Mouse (Mus musculus) left cerebral cortex, adult 9 months (tissue): Measurements from ENCODE around the gene Wdr46.
A peak's percentile ranks its signal among the peaks of the same experiment; 100 is the strongest.

Experiments used
- DNase-seq, 2 experiments: peaks; one replicate each; pipeline ENCODE4 v3.0.0; 2022; ENCODE audit warnings: low spot score in 2 of 2

Wdr46 gene

DNA sequence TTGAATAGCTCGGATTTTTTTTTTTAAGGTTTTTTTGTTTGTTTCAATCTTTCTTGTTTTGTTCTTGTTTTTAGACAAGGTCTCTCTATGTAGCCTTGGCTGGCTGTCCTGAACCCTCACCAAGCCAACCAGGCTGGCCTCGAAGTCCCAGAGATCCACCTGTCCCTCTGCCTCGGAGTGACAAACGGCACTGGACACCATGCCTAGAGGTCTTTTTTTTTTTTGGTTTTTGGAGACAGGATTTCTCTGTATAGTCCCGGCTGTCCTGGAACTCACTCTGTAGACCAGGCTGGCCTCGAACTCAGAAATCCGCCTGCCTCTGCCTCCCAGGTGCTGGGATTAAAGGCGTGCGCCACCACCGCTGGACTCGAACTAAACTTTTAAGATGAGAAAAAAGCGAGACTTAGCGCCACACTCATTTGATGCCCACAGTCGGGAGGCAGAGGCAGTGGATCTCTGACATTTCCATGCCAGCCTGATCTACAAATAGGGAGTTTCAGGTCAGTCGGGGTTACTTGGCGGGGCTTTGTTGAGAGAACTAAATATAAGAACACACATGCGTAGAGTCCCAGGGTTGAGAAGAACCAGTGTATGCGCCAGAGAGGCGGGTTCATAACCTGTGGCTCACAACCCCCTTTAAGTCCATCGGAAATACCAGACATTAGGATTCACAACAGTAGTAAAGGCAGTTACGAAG is 12.1 kb upstream of the Wdr46 start:
- no peak for DNase-seq

- peak in 1 of 2 experiments; percentile 91 for DNase-seq
Measured at GRCm38 (mm10) chr17:33929371-33930279, 10.8 kb upstream of the Wdr46 start, which contains the start of gene Rgl2. Gene Rgl2, plus strand, starts transcription at chr17:33929543.

- DNase-seq, result peak in 1 of 2 experiments; percentile 77
Measured at GRCm38 (mm10) chr17:33930280-33931158, 9.9 kb upstream of the Wdr46 start.

DNA sequence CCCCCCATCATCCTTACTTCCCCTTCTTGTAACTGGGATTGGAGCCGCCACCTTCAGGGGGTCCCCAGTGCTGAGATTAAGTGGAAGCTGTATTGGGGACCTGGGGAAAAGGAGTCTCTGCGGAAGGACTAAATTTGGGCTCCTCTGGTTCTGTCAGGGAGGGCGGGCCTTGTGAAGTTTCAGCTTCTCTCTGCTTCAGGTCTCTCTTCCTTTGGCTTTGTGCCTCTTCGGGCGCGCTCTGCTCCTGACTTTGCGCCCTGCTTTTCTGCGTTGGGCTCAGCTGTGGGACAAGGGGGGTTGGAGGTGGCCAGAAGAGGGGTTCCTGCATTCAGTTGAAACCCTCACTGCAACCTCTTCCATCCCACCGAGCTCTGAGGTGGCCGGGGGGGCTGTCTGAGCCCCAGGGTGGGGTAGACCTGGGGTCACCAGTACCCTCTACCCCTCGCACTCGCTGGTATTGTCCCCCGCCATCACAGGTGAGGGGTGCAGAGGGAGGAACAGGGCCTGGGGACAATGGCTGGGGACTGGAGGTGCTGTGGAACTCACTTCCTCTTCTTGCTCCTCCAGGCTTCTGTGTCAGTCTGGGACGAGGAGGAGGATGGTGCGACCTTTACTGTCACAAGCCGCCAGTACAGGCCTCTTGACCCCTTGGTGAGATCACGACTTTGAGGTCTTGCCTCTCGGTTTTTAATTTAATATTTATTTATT is 9.1 kb upstream of the Wdr46 start:
- DNase-seq, result no peak

DNA sequence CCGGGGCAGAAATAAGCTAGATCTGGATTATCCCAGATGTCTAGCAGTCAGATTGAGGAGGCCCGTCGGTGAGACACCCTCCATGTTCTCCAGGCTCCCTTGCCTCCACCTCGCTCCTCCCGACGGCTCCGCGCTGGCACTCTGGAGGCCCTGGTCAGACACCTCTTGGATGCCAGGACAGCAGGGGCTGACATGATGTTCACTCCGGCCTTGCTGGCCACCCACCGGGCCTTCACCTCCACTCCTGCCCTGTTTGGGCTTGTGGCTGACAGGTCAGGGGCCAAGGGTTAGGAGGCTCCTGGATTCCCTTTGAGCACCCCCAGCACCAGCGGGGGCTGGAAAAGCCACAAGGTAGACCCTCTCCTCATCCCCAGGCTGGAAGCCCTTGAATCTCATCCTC is 8.5 kb upstream of the Wdr46 start:
- DNase-seq, result no peak

GRCm38 (mm10) chr17:33932448-33932847 is 8.0 kb upstream of the Wdr46 start:
- no peak for DNase-seq

DNA sequence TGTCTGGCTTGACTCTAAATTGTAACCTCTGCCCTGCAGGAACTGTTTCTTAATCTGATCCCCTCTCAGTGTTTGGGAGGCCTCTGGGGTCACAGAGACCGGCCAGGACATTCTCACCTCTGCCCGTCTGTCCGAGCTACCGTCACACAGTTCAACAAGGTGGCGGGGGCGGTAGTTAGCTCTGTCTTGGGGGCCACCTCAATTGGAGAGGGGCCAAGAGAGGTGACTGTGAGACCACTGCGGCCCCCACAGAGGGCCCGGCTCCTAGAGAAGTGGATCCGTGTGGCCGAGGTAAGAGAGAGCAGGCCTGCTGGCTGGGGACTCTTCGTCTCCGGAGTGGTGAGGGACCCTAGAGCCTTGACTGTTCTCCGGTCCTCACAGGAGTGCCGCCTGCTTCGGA is 7.5 kb upstream of the Wdr46 start:
- no peak for DNase-seq

- DNase-seq, result no peak
Measured at GRCm38 (mm10) chr17:33935422-33936055, 4.9 kb upstream of the Wdr46 start.

DNA sequence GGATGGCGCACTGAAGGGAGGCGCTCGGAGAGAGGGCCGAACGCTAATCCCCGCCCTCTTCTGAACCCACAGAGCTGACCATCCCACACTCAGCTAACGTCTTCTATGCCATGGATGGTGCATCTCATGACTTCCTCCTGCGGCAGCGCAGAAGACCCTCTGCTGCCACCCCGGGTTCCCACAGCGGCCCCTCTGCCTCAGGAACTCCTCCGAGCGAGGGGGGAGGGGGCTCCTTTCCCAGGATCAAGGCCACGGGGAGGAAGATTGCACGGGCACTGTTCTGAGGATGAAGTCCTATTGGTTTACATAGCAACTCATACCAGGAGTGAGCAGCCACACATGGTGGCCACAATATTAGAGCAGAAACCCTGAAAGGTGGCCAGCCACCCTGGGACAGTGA is 3.5 kb upstream of the Wdr46 start:
- DNase-seq, result no peak

GRCm38 (mm10) chr17:33938783-33939182 is 1.7 kb upstream of the Wdr46 start:
- no peak for DNase-seq

DNA sequence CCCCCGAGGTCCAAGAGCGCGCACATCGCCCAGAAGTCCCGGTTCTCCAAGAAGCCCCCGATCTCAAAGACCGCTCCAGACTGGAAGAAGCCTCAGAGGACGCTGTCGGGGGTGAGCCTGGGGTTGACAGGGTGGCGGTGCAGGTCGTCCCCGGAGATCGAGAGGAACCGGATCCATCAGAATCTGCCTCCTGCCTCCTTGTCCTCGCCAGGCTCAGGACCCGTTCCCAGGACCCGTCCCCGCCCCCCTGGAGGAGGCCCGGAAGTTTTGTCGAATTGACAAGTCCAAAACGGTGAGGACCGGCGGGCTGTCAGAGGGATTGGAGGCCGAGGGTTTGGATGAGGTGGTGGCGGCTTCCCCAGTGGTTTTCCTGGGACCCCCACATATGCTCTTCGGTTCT is 521 bp downstream of the Wdr46 start:
- no peak for DNase-seq

DNA sequence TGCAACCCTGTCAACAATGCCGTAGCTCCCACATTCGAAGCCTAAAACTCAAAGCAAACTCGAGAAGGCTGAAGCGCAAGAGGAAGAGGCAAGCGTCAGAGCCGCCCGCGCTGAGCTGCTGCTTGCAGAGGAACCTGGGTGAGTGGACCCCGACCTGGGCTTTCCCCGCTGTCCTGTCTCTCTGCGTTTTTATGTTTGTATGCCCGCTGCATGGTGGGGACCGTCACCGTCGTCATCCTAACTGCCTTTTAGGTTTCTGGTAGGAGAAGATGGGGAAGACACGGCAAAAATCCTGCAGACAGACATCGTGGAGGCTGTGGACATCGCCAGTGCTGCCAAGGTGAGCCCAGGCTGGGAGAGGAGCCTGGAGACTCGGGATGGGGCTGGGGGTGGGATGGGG is 921 bp downstream of the Wdr46 start:
- no peak for DNase-seq

DNA sequence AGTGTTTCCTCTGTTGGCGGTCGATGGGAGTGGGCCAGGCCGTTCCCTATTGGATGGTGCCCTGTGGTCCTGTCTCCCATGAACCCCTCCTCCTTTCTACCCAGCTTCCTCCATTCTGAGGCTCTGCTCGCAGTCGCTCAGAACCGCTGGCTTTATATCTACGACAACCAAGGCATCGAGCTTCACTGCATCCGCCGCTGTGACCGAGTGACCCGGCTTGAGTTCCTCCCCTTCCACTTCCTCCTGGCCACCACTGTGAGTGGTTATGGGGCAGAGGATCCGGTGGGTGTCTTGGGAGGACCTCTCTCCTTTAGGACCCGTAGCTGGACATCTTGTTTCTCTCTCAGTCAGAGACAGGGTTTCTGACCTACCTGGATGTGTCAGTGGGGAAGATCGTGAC is 3.0 kb downstream of the Wdr46 start:
- DNase-seq, result no peak

- no peak for DNase-seq
Measured at GRCm38 (mm10) chr17:33947430-33948089, 7.1 kb downstream of the Wdr46 start.

DNA sequence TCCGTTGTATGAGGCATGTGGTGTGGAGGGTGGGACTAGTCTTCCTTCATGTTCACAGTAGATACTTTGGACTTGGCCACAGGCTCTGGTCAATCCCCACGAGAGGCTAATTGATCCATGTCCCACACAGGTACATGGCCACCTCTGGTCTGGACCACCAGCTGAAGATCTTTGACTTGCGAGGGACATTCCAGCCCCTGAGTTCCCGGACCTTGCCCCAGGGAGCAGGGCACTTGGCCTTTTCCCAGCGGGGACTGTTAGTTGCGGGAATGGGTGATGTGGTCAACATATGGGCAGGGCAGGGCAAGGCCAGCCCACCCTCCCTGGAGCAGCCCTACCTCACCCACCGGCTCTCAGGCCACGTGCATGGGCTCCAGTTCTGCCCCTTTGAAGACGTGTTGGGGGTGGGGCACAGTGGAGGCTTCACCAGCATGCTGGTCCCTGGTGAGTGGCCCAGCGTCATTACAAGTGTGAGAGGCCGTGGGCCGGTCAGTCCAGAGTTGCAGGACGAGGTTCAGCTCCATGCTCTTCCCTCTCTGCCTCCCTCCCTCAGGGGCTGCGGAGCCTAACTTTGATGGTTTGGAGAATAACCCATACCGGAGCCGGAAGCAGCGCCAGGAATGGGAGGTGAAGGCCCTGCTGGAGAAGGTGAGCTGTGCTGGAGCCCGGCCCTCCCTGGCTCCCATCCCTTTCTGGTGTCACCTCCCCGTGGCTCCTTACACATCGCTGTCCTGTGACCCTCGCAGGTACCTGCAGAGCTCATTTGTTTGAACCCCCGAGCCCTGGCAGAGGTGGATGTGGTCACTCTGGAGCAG is 7.8 kb downstream of the Wdr46 start:
- no peak for DNase-seq

DNA sequence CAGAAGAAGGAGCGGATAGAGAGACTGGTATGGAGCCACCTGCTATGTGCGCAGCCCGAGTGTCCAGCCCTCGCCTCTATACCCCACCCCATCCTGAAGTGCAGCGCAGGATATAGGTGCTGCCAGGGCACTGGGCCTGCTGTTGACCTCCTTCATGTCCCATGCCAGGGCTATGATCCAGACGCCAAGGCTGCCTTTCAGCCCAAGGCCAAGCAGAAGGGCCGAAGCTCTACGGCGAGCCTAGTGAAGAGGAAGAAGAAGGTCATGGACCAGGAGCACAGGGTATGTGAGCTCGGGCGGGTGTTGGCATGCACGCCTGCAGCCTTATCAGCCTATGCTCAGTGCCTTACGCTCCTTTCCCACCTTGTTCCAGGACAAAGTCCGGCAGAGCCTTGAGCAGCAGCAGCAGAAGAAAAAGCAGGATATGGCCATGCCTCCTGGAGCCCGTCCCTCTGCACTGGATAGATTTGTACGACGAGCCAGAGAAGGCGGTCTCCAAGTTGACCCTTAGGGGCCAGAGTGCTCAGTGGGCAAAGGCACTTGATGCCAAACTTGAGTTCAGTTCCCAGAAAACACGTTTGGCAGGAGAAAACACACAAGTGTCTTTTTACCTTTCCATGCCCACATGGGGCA is 8.6 kb downstream of the Wdr46 start:
- no peak for DNase-seq

DNA sequence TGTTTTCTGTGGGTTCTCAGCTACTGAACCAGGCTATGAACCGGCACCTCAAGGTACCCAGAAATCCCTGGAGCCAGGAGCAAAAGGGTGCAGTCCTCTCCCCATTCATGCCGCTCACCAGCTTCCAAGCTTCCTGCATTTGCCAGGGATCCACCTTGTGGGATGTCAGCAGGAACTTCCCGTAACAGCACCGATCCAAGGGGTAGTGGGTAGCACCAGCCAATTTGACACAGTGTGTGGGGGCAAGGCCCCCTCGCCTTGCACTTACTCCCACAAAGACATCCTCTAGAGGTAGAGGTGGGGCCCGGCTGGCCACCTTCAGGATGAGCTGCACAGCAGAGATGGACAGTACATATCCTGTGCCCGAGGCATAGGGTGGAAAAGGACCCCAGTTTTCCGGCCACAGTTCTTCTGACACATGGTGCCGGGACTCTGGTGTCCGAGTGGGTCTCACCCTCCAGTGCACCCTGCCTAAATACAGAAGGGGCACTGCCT is 9.7 kb downstream of the Wdr46 start:
- no peak for DNase-seq

DNA sequence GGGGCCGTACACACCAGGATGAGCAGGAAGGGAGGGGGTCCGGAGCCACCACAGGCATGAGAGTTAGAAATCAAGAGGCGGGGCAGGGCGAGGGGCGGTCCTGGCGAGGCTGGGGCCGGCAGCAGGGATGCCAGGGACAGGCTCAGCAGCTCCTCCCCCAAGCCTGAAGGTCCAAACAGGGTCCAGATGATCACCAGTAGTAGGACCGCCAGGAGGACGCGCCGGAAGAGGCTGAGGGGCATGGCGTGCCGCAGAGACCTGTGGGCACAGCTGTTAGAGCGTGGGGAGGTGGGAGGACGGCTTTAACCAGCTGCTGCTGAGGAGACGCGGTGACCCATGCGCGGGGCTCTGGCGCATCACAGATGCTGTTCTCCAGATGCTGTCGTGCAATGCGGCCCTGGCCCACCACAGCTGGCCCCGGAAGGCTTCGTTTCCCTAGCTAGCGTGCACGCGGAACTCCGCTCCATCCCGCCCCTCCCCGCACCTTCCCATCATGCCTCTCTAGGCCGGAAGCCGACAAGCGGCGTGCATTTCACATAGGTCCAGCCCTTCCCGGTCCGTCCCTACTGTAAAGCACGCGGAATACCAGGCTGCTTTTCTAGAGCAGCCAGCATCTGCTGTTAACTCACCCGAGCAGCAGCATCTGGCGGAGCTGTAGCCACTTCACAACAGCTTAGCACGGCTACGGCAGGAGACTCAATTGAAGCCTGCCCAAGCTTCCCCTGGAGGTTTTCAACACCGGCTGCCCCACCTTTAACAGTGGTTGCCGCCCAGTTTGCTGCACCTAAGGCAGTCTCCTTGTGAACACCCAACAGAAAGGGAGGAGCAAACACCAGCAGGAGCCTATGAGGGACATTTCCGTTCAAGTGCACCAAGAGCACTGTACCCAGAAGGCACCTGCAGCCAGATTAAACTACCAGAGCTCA is 10.8 kb downstream of the Wdr46 start, which contains the start of gene B3galt4:
TSS of gene B3galt4 (minus strand) at position 468 of the 926 bp plus-strand sequence.
- DNase-seq, result peak in 1 of 2 experiments; percentile 72
